Mouse (Mus musculus) embryonic fibroblast, embryonic 13.5 days (primary cell): ENCODE measurements at regions not wholly inside any gene's neighbourhood (a gene's known extent, or its start where the extent isn't known, plus 50 kb on each side); places are given as distances from the start of the nearest gene placed in this dataset.

Experiments
- CTCF ChIP-seq: IDR thresholded peaks from 2 replicates; pipeline ENCODE4 v1.5.1; 2011; ENCODE audit warnings: mild to moderate bottlenecking, control low read depth, low read length, moderate library complexity, borderline replicate concordance; ENCODE audit not compliant: insufficient read depth
- POLR2A ChIP-seq: IDR thresholded peaks from 2 replicates; pipeline ENCODE4 v1.6.1; 2011; ENCODE audit warnings: low read depth, mild to moderate bottlenecking, control low read depth, low read length, moderate library complexity

DNA sequence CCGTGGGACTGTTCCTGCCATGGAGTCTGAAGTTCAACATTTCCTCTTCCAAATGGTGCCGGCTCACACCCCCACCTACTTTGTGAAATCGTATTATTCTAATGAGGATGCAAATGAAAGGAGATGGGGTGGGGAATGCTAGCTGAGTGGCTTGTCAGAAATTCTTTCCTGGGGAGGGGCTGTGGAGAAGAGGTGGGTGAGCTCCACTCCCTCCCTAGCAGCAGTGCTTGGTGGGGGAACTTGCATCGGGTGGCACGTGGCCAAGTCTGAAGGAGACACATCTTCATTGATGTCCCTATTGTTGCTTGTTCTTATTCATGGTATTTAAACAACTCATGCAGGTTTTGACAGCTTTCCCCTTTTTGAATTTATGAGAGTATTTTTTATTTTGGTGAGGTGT is 363.8 kb upstream of the Tshz3 start:
- TF ChIP-seq POLR2A (no peak), CTCF (no peak)
